Mouse (Mus musculus) retina, postnatal 7 days (tissue): ENCODE results near the gene Vmn1r5.
A peak's percentile ranks its signal among the peaks of the same experiment; 100 is the strongest.
"Not testable (repeated sequence)": the region's sequence is repeated elsewhere in the genome, so short reads cannot be mapped to it uniquely, and the experiment has no call there.

Source experiments
- DNase-seq: peaks from one replicate; pipeline ENCODE4 v3.0.0-alpha.2; 2012; ENCODE audit warnings: low read depth, low spot score

Gene Vmn1r5

GRCm38 (mm10) chr6:56969973-56970372 is at the start of gene Vmn1r5:
Vmn1r5 (plus strand) TSS chr6:56970273.
- DNase-seq: no peak

GRCm38 (mm10) chr6:56923331-56923725 is 46.7 kb upstream of the Vmn1r5 start:
- peak; percentile 63 for DNase-seq

GRCm38 (mm10) chr6:56923726-56924707 is 46.1 kb upstream of the Vmn1r5 start, which contains the start of the genes Nt5c3 and Vmn1r4:
Nt5c3 (minus strand) TSS chr6:56923932.
Vmn1r4 (plus strand) TSS chr6:56924015.
- DNase-seq: peak; percentile 93

GRCm38 (mm10) chr6:56931648-56932415 is 38.2 kb upstream of the Vmn1r5 start:
- no peak for DNase-seq

GRCm38 (mm10) chr6:56932464-56932863 is 37.6 kb upstream of the Vmn1r5 start:
- DNase-seq: no peak

GRCm38 (mm10) chr6:56934366-56934765 is 35.7 kb upstream of the Vmn1r5 start:
- no peak for DNase-seq

GRCm38 (mm10) chr6:56956436-56956835 is 13.6 kb upstream of the Vmn1r5 start:
- DNase-seq: no peak

- DNase-seq: no peak
Measured at GRCm38 (mm10) chr6:56996943-56997342, 26.9 kb downstream of the Vmn1r5 start, which contains the start of gene Vmn1r6. Vmn1r6 (plus strand) TSS chr6:56997243.

- DNase-seq: not testable (repeated sequence)
Measured at GRCm38 (mm10) chr6:57025224-57025623, 55.2 kb downstream of the Vmn1r5 start, which contains the start of gene Vmn1r7. Vmn1r7 (minus strand) TSS chr6:57025324.

GRCm38 (mm10) chr6:57031984-57032383 is 61.9 kb downstream of the Vmn1r5 start, which contains the start of gene Vmn1r8:
Vmn1r8 (plus strand) TSS chr6:57032284.
- DNase-seq: no peak

GRCm38 (mm10) chr6:57034674-57035073 is 64.6 kb downstream of the Vmn1r5 start:
- no peak for DNase-seq
